Mouse (Mus musculus): ENCODE data around the gene Pla2g4a. TPM values are rescaled to one million over a fixed set of nuclear protein-coding genes. Genes with fewer than 3 reads are reported as not detected.
A peak's percentile ranks its signal among the peaks of the same experiment; 100 is the strongest.

Gene Pla2g4a
- total and polyA plus RNA-seq, 2 experiments from 2014 or later = 0.98 to 1.0 TPM

DNA sequence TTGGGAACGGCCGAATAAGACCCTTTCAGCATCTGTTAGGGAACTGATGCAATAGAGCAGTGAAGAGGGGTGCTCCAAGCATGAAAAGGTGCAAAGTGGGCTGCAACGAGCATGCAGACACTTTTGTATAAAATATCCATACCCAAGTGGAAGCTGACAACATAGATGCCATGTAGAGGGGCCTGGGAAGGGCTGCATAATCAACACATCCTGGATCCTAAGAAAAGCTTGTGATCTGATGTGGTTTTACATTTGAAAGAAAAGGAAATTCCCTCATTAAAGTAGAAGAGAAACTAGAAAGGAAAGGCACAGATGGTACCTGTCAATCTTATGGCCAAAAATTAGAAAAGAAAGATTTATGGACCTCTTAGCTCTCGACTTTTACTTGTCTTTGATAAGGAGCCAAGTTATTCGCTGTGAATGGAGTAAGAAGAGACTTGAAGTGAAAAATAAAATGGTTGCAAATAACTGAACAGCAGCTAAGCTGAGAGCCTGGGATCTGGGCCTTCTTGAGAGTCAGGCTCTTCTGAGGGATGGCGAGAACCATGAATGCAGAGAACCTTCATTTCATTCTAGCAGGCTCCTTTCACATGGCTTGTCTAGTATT, 78.6 kb downstream of the Pla2g4a start:
- ATAC-seq (peak; percentile 69), DNase-seq (peak; percentile 15)
- 38% methylated on average over 6 of the region's 6 CpGs for WGBS

DNA sequence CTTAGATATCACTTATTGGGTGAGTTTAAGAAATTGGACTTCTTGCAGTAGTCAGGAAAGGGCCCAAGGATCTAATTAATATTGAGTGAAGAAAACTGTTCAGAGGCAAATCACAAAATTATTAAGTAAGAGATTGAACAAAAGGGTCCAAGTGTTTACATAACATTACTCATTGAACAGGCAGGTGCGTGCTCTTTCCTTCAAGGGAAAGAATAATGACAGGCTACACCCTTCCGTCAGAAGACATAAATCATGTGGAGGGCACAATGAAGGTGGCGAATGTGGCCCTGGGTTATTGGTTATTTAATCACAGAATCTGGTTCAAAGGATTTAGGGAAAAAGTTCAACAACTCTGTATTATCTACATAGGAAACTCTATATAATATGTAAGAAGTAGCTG, 82.9 kb downstream of the Pla2g4a start:
- Histone ChIP-seq H3K27ac (ENCODE audit: low read depth, low read length) (no peak overlapping the region), H3K9me3 (ENCODE audit: low read length) (no peaks in the 10 kb centered on the region), H3K9ac (no peak overlapping the region), H3K36me3 (ENCODE audit: insufficient read depth) (no peaks in the 10 kb centered on the region), H3K4me1 (ENCODE audit: insufficient read depth) (no peaks in the 10 kb centered on the region), H3K4me2 (ENCODE audit: low read depth) (no peak overlapping the region), H3K27me3 (ENCODE audit: insufficient read depth, low read length) (no peaks in the 10 kb centered on the region), H3K4me3 (ENCODE audit: low read depth, low read length) (no peak overlapping the region)
- DNase-seq (no peak), ATAC-seq (no peak)
- TF ChIP-seq CTCF (IDR thresholded peaks at IDR 0.05; ENCODE audit: low read depth) = no peak
- 94% methylated on average over 3 of the region's 3 CpGs for WGBS

More for the DNA sequence above, 78.6 kb downstream of the Pla2g4a start:
- Histone ChIP-seq H3K4me3 (ENCODE audit: low read depth, low read length) (no peak overlapping the region), H3K9me3 (ENCODE audit: low read length) (no peaks in the 10 kb centered on the region), H3K27me3 (ENCODE audit: insufficient read depth, low read length) (no peaks in the 10 kb centered on the region), H3K4me2 (ENCODE audit: low read depth) (no peak overlapping the region), H3K36me3 (ENCODE audit: insufficient read depth) (no peaks in the 10 kb centered on the region), H3K9ac (no peak overlapping the region), H3K4me1 (ENCODE audit: insufficient read depth) (no peaks in the 10 kb centered on the region), H3K27ac (ENCODE audit: low read depth, low read length) (no peak overlapping the region)
- TF ChIP-seq CTCF (IDR thresholded peaks at IDR 0.05; ENCODE audit: low read depth) = no peak

DNA sequence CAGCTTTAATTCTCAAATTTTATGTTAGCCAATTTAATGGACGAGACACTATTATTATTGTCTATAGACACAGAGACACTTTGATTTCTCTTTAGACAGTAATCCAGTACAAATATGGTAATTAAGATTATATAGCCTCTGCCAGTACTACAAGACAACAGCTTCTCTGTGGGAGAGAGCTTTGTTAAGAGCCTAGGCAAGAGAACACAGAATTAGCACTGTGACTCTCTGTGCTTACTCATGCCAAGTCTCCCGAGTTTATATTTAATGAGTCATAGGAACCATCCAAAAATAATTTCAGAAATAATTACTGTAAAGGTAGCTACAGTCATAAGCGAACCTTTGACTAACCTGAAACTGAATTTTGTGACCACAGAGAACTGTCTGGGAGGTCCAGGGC, 84.6 kb downstream of the Pla2g4a start:
- Histone ChIP-seq H3K36me3 (ENCODE audit: insufficient read depth) (no peaks in the 10 kb centered on the region), H3K27me3 (ENCODE audit: insufficient read depth, low read length) (no peaks in the 10 kb centered on the region), H3K9me3 (ENCODE audit: low read length) (no peaks in the 10 kb centered on the region), H3K4me1 (ENCODE audit: insufficient read depth) (no peaks in the 10 kb centered on the region), H3K27ac (ENCODE audit: low read depth, low read length) (no peak overlapping the region), H3K4me2 (ENCODE audit: low read depth) (no peak overlapping the region), H3K4me3 (ENCODE audit: low read depth, low read length) (no peak overlapping the region), H3K9ac (no peak overlapping the region)
- ATAC-seq (no peak), DNase-seq (no peak)
- WGBS = 57% methylated on average over 3 of the region's 3 CpGs
- no peak for TF ChIP-seq CTCF (IDR thresholded peaks at IDR 0.05; ENCODE audit: low read depth)

DNA sequence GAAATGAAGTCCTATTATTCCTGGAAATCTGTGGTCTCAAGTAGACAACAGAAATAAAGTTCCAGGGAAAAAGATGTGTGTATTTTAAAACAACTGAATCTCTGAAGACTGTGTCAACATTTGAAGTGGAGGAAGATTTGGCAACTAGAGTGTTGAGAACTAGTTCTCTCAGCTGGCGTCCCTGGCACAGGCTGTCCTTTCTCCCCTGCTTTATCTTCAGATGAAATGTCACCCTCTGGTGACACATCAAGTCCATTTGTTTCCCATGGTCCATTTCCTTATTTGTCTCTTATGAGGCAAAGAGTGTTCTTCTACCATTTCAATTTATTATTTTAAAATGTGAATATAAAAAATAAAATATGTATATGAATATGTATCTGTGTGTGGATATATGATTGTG, 89.5 kb downstream of the Pla2g4a start:
- H3K9ac ChIP-seq = no peak overlapping the region
- H3K4me3 ChIP-seq (ENCODE audit: low read depth, low read length) = no peak overlapping the region
- no peaks in the 10 kb centered on the region for H3K9me3 ChIP-seq (ENCODE audit: low read length)
- ATAC-seq (no peak), DNase-seq (no peak)
- TF ChIP-seq CTCF (IDR thresholded peaks at IDR 0.05; ENCODE audit: low read depth) = no peak
- H3K27ac ChIP-seq (ENCODE audit: low read depth, low read length) = no peak overlapping the region
- 74% methylated on average over 1 of the region's 1 CpGs for WGBS
- no peaks in the 10 kb centered on the region for H3K36me3 ChIP-seq (ENCODE audit: insufficient read depth)
- H3K4me1 ChIP-seq (ENCODE audit: insufficient read depth) = no peaks in the 10 kb centered on the region
- H3K27me3 ChIP-seq (ENCODE audit: insufficient read depth, low read length) = no peaks in the 10 kb centered on the region
- no peak overlapping the region for H3K4me2 ChIP-seq (ENCODE audit: low read depth)

DNA sequence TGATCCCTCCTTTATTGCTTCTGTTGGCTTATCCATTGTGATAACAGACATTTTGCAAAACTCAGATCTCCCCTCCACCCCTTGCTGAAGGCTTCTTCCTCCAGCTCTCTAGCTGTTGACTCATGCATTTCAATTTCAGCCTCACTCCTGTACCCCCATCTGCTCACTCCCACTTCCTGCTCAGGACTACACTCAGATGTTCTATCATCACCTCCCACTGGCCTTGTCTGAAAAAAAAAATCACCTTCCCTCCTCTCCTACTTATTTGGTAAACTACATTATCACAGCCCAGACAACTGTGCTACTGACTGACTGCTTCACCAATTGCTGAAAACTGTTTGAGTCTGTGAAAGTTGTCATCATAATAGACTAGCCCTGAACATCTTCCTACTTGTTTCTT, 93.8 kb downstream of the Pla2g4a start:
- DNase-seq = no peak
- no peak overlapping the region for H3K4me3 ChIP-seq (ENCODE audit: low read depth, low read length)
- no peak overlapping the region for H3K27ac ChIP-seq (ENCODE audit: low read depth, low read length)
- no peaks in the 10 kb centered on the region for H3K27me3 ChIP-seq (ENCODE audit: insufficient read depth, low read length)
- no peaks in the 10 kb centered on the region for H3K9me3 ChIP-seq (ENCODE audit: low read length)
- no peak for ATAC-seq
- H3K4me2 ChIP-seq (ENCODE audit: low read depth) = no peak overlapping the region
- no peaks in the 10 kb centered on the region for H3K36me3 ChIP-seq (ENCODE audit: insufficient read depth)
- H3K9ac ChIP-seq = no peak overlapping the region
- no peaks in the 10 kb centered on the region for H3K4me1 ChIP-seq (ENCODE audit: insufficient read depth)
- TF ChIP-seq CTCF (IDR thresholded peaks at IDR 0.05; ENCODE audit: low read depth) = no peak

DNA sequence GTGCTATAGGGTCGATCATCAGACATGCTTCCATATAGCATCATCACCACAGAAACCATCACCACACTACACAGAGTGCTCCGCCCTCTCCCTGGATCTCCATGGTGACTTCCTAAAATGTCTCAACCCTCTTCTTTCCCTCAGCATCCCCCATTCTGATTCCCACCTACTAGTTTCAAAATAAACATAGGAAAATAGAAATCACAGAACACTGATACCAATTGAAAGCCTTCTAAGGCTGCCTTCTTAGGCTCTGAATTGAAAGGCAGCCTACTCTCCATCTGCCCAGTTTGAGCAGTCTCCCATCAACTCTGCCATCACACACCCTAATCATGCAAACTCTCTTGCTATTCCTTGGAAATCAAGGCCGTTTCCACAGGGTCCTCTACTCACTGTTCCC, 94.9 kb downstream of the Pla2g4a start:
- ATAC-seq = no peak
- Histone ChIP-seq H3K9ac (no peak overlapping the region), H3K27me3 (ENCODE audit: insufficient read depth, low read length) (no peaks in the 10 kb centered on the region), H3K4me2 (ENCODE audit: low read depth) (no peak overlapping the region), H3K27ac (ENCODE audit: low read depth, low read length) (no peak overlapping the region), H3K36me3 (ENCODE audit: insufficient read depth) (no peaks in the 10 kb centered on the region), H3K9me3 (ENCODE audit: low read length) (no peaks in the 10 kb centered on the region), H3K4me3 (ENCODE audit: low read depth, low read length) (no peak overlapping the region), H3K4me1 (ENCODE audit: insufficient read depth) (no peaks in the 10 kb centered on the region)
- no peak for TF ChIP-seq CTCF (IDR thresholded peaks at IDR 0.05; ENCODE audit: low read depth)
- no peak for DNase-seq
- 95% methylated on average over 3 of the region's 3 CpGs for WGBS

DNA sequence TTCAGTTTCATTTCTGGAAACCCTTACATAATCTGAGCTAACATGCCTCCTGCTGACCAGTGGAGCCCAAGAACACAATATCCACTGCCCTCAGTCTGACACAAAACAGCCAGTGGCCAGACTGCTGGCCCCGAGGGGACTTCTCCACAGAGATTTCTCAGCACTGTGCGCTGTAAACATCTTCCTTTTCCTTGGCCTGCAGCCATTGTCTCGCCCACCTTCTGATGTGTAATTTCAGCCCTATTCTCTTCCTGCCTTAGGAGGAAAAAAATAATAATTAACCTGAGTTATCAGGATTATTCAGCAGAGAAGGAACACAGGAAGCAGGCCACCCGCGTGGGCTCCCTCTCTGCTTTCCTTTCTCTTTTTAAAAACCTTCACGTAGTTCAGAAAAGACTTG, 98.3 kb downstream of the Pla2g4a start:
- Histone ChIP-seq H3K4me2 (ENCODE audit: low read depth) (no peak overlapping the region), H3K4me3 (ENCODE audit: low read depth, low read length) (no peak overlapping the region), H3K27me3 (ENCODE audit: insufficient read depth, low read length) (no peaks in the 10 kb centered on the region), H3K4me1 (ENCODE audit: insufficient read depth) (no peaks in the 10 kb centered on the region), H3K27ac (ENCODE audit: low read depth, low read length) (no peak overlapping the region), H3K9me3 (ENCODE audit: low read length) (no peaks in the 10 kb centered on the region), H3K36me3 (ENCODE audit: insufficient read depth) (no peaks in the 10 kb centered on the region), H3K9ac (no peak overlapping the region)
- TF ChIP-seq CTCF (IDR thresholded peaks at IDR 0.05; ENCODE audit: low read depth) = no peak
- DNase-seq (no peak), ATAC-seq (no peak)
- 56% methylated on average over 6 of the region's 6 CpGs for WGBS
